Mouse (Mus musculus) erythroblast, embryonic 14.5 days (primary cell): ENCODE measurements at regions not wholly inside any gene's neighbourhood (a gene's known extent, or its start where the extent isn't known, plus 50 kb on each side); places are given as distances from the start of the nearest gene placed in this dataset.

Experiments
- GATA1 ChIP-seq: IDR thresholded peaks from 2 replicates; pipeline ENCODE4 v1.6.1; 2012; ENCODE audit warnings: low read length, inconsistent platforms, mixed read lengths
- TAL1 ChIP-seq: IDR thresholded peaks from 3 replicates; pipeline ENCODE4 v1.6.1; 2012; ENCODE audit warnings: low read length, inconsistent platforms, mixed read lengths

- TF ChIP-seq GATA1 (no peak), TAL1 (no peak)
Observed at GRCm38 (mm10) chrX:11412316-11412826, 84.7 kb downstream of the H2al1j start.
